Mouse (Mus musculus): Measurements from ENCODE around the gene Fbrs. TPM values are rescaled to one million over a fixed set of nuclear protein-coding genes. Genes with fewer than 3 reads are reported as not detected.
"Not testable (repeated sequence)": the region's sequence is repeated elsewhere in the genome, so short reads cannot be mapped to it uniquely, and the experiment has no call there.

The Fbrs gene
- 8.6 and 9.6 TPM in 2 replicates for polyA plus RNA-seq (2016; fragmentation: Nextera tagmentation; extraction: Ambion mirVana)

GRCm38 (mm10) chr7:127478635-127479317 lies at the start of gene Fbrs:
Fbrs (plus strand) TSS chr7:127479199.
- Histone ChIP-seq H3K27me3 (ENCODE audit: low read depth, poor library complexity, severe bottlenecking) (no peaks in the 10 kb centered on the region), H3K36me3 (peaks cover 73% of the 10 kb centered on the region)
- peak; percentile 92 for DNase-seq (ENCODE audit: low spot score)

GRCm38 (mm10) chr7:127435206-127435605 lies 43.8 kb upstream of the Fbrs start:
- Histone ChIP-seq H3K4me3 (no peak overlapping the region), H3K27ac (replicated peaks) (no peak overlapping the region), H3K36me3 (0 out of 2 replicates have a peak, but pooled peaks cover under 1% of the 10 kb centered on the region), H3K27me3 (ENCODE audit: low read depth, poor library complexity, severe bottlenecking) (no peaks in the 10 kb centered on the region), H3K4me1 (no peaks in the 10 kb centered on the region), H3K9me3 (replicated peaks) (peaks cover 14% of the 10 kb centered on the region; the same call in 1 of the 2 replicates)
- DNase-seq (ENCODE audit: low spot score): no peak
- 89% methylated on average over 4 of the region's 4 CpGs for WGBS

More at GRCm38 (mm10) chr7:127478635-127479317, at the start of gene Fbrs:
- Histone ChIP-seq H3K27ac (replicated peaks) (peak within 1 kb of the TSS; percentile 93), H3K4me1 (peaks cover 34% of the 10 kb centered on the region), H3K4me3 (peak within 1 kb of the TSS; percentile 98), H3K9me3 (replicated peaks) (no peaks in the 10 kb centered on the region)
- under 1% methylated on average over 62 of the region's 62 CpGs for WGBS

GRCm38 (mm10) chr7:127437724-127438123 lies 41.3 kb upstream of the Fbrs start:
- Histone ChIP-seq H3K27me3 (ENCODE audit: low read depth, poor library complexity, severe bottlenecking) (no peaks in the 10 kb centered on the region), H3K9me3 (replicated peaks) (peaks cover 14% of the 10 kb centered on the region; the same call in 1 of the 2 replicates), H3K27ac (replicated peaks) (no peak overlapping the region), H3K36me3 (peaks cover 22% of the 10 kb centered on the region), H3K4me3 (no peak overlapping the region), H3K4me1 (no peaks in the 10 kb centered on the region)
- DNase-seq (ENCODE audit: low spot score): no peak
- WGBS: 90% methylated on average over 3 of the region's 3 CpGs

GRCm38 (mm10) chr7:127443976-127444375 lies 35.0 kb upstream of the Fbrs start:
- Histone ChIP-seq H3K36me3 (peaks cover 72% of the 10 kb centered on the region), H3K9me3 (replicated peaks) (no peaks in the 10 kb centered on the region), H3K4me3 (no peak overlapping the region), H3K4me1 (peaks cover 15% of the 10 kb centered on the region), H3K27me3 (ENCODE audit: low read depth, poor library complexity, severe bottlenecking) (no peaks in the 10 kb centered on the region), H3K27ac (replicated peaks) (no peak overlapping the region)
- WGBS: 89% methylated on average over 20 of the region's 20 CpGs
- no peak for DNase-seq (ENCODE audit: low spot score)

GRCm38 (mm10) chr7:127448521-127449300 lies 30.3 kb upstream of the Fbrs start, which contains the start of gene Zfp689:
Zfp689 (minus strand) TSS chr7:127449158.
- Histone ChIP-seq H3K36me3 (peaks cover 71% of the 10 kb centered on the region), H3K27me3 (ENCODE audit: low read depth, poor library complexity, severe bottlenecking) (no peaks in the 10 kb centered on the region), H3K4me3 (peak within 1 kb of the TSS; percentile 93), H3K27ac (replicated peaks) (peak within 1 kb of the TSS; percentile 99), H3K4me1 (peaks cover 53% of the 10 kb centered on the region), H3K9me3 (replicated peaks) (no peaks in the 10 kb centered on the region)
- DNase-seq (ENCODE audit: low spot score): peak; percentile 93
- under 1% methylated on average over 54 of the region's 54 CpGs for WGBS

GRCm38 (mm10) chr7:127449966-127450365 lies 29.0 kb upstream of the Fbrs start:
- 89% methylated on average over 7 of the region's 7 CpGs for WGBS
- Histone ChIP-seq H3K27ac (replicated peaks) (peak overlapping the region; percentile 99), H3K27me3 (ENCODE audit: low read depth, poor library complexity, severe bottlenecking) (no peaks in the 10 kb centered on the region), H3K9me3 (replicated peaks) (no peaks in the 10 kb centered on the region), H3K4me3 (peak overlapping the region; percentile 93), H3K4me1 (peaks cover 47% of the 10 kb centered on the region), H3K36me3 (peaks cover 69% of the 10 kb centered on the region)
- DNase-seq (ENCODE audit: low spot score): no peak

- peaks cover 40% of the 10 kb centered on the region for H3K4me1 ChIP-seq
- 95% methylated on average over 2 of the region's 2 CpGs for WGBS
Observed at GRCm38 (mm10) chr7:127453056-127453455, 25.9 kb upstream of the Fbrs start.

GRCm38 (mm10) chr7:127454905-127455304 lies 24.1 kb upstream of the Fbrs start:
- no peak overlapping the region for H3K27ac ChIP-seq (replicated peaks)
- peaks cover 32% of the 10 kb centered on the region for H3K4me1 ChIP-seq
- no peak overlapping the region for H3K4me3 ChIP-seq
- DNase-seq (ENCODE audit: low spot score): no peak
- no peaks in the 10 kb centered on the region for H3K27me3 ChIP-seq (ENCODE audit: low read depth, poor library complexity, severe bottlenecking)
- H3K9me3 ChIP-seq (replicated peaks): peaks cover 16% of the 10 kb centered on the region
- H3K36me3 ChIP-seq: peaks cover 85% of the 10 kb centered on the region
- 89% methylated on average over 7 of the region's 7 CpGs for WGBS

More at GRCm38 (mm10) chr7:127453056-127453455, 25.9 kb upstream of the Fbrs start:
- no peak overlapping the region for H3K27ac ChIP-seq (replicated peaks)
- H3K36me3 ChIP-seq: peaks cover 71% of the 10 kb centered on the region
- no peak for DNase-seq (ENCODE audit: low spot score)
- peaks cover 16% of the 10 kb centered on the region for H3K9me3 ChIP-seq (replicated peaks)
- 0 out of 2 replicates have a peak overlapping the region, but pooled peaks have one; percentile 16 for H3K4me3 ChIP-seq
- H3K27me3 ChIP-seq (ENCODE audit: low read depth, poor library complexity, severe bottlenecking): no peaks in the 10 kb centered on the region

- Histone ChIP-seq H3K9me3 (replicated peaks) (peaks cover 19% of the 10 kb centered on the region), H3K36me3 (peaks cover 89% of the 10 kb centered on the region)
- not testable (repeated sequence) for H3K4me1 ChIP-seq; H3K27ac ChIP-seq (replicated peaks); DNase-seq (ENCODE audit: low spot score); H3K27me3 ChIP-seq (ENCODE audit: low read depth, poor library complexity, severe bottlenecking); H3K4me3 ChIP-seq
- WGBS: 83% methylated on average over 3 of the region's 3 CpGs
Observed at GRCm38 (mm10) chr7:127458371-127459122, 20.5 kb upstream of the Fbrs start.

- H3K4me3 ChIP-seq; H3K4me1 ChIP-seq; DNase-seq (ENCODE audit: low spot score); H3K27me3 ChIP-seq (ENCODE audit: low read depth, poor library complexity, severe bottlenecking); H3K27ac ChIP-seq (replicated peaks): not testable (repeated sequence)
- H3K36me3 ChIP-seq: peaks cover 92% of the 10 kb centered on the region
- WGBS: 94% methylated on average over 8 of the region's 8 CpGs
- peaks cover 19% of the 10 kb centered on the region for H3K9me3 ChIP-seq (replicated peaks)
Observed at GRCm38 (mm10) chr7:127459311-127459710, 19.7 kb upstream of the Fbrs start, which contains the start of gene Prr14. Prr14 (plus strand) TSS chr7:127459611.

GRCm38 (mm10) chr7:127465191-127465590 lies 13.8 kb upstream of the Fbrs start:
- WGBS: 88% methylated on average over 3 of the region's 3 CpGs
- H3K4me3 ChIP-seq: no peak overlapping the region
- H3K27me3 ChIP-seq (ENCODE audit: low read depth, poor library complexity, severe bottlenecking): no peaks in the 10 kb centered on the region
- peaks cover 11% of the 10 kb centered on the region for H3K4me1 ChIP-seq
- DNase-seq (ENCODE audit: low spot score): no peak
- H3K27ac ChIP-seq (replicated peaks): no peak overlapping the region
- peaks cover 3% of the 10 kb centered on the region; the same call in 1 of the 2 replicates for H3K9me3 ChIP-seq (replicated peaks)
- H3K36me3 ChIP-seq: peaks cover 92% of the 10 kb centered on the region

GRCm38 (mm10) chr7:127465670-127466069 lies 13.3 kb upstream of the Fbrs start:
- not testable (repeated sequence) for H3K27ac ChIP-seq (replicated peaks); DNase-seq (ENCODE audit: low spot score); H3K27me3 ChIP-seq (ENCODE audit: low read depth, poor library complexity, severe bottlenecking); H3K9me3 ChIP-seq (replicated peaks); H3K4me3 ChIP-seq
- Histone ChIP-seq H3K4me1 (peaks cover 12% of the 10 kb centered on the region), H3K36me3 (peaks cover 87% of the 10 kb centered on the region)
- over 99% methylated on average over 2 of the region's 2 CpGs for WGBS
